Mouse (Mus musculus): ENCODE results near the gene Snrnp70. TPM values are rescaled to one million over a fixed set of nuclear protein-coding genes. Genes with fewer than 3 reads are reported as not detected.
A peak's percentile ranks its signal among the peaks of the same experiment; 100 is the strongest.

Snrnp70 gene
- total RNA-seq (2015) (105 and 107 TPM in 2 replicates), total RNA-seq (2017) (387 and 490 TPM in 2 replicates)

GRCm38 (mm10) chr7:45395578-45396336 lies at the start of gene Snrnp70:
Gene Snrnp70 (minus strand): TSS chr7:45395742.
- ATAC-seq (replicated peaks; ENCODE audit: poor library complexity), result peak; percentile 92

GRCm38 (mm10) chr7:45443526-45444420 lies 48.2 kb upstream of the Snrnp70 start:
- no peak for ATAC-seq (replicated peaks; ENCODE audit: poor library complexity)

GRCm38 (mm10) chr7:45437521-45438276 lies 42.2 kb upstream of the Snrnp70 start, which contains the start of gene Ruvbl2:
Gene Ruvbl2 (minus strand): TSS chr7:45438096.
- ATAC-seq (replicated peaks; ENCODE audit: poor library complexity), result no peak

GRCm38 (mm10) chr7:45437046-45437445 lies 41.5 kb upstream of the Snrnp70 start:
- no peak for ATAC-seq (replicated peaks; ENCODE audit: poor library complexity)

- ATAC-seq (replicated peaks; ENCODE audit: poor library complexity), result no peak
Measured at GRCm38 (mm10) chr7:45436444-45436843, 40.9 kb upstream of the Snrnp70 start.

- ATAC-seq (replicated peaks; ENCODE audit: poor library complexity), result no peak
Measured at GRCm38 (mm10) chr7:45435038-45435437, 39.5 kb upstream of the Snrnp70 start.

GRCm38 (mm10) chr7:45434203-45435015 lies 38.9 kb upstream of the Snrnp70 start, which contains the start of gene Gys1:
Gene Gys1 (plus strand): TSS chr7:45434844.
- peak; percentile 88 for ATAC-seq (replicated peaks; ENCODE audit: poor library complexity)

- ATAC-seq (replicated peaks; ENCODE audit: poor library complexity), result no peak
Measured at GRCm38 (mm10) chr7:45433835-45434202, 38.3 kb upstream of the Snrnp70 start.

GRCm38 (mm10) chr7:45426556-45426955 lies 31.0 kb upstream of the Snrnp70 start:
- ATAC-seq (replicated peaks; ENCODE audit: poor library complexity), result no peak

- ATAC-seq (replicated peaks; ENCODE audit: poor library complexity), result no peak
Measured at GRCm38 (mm10) chr7:45421194-45421593, 25.7 kb upstream of the Snrnp70 start.

GRCm38 (mm10) chr7:45420615-45420919 lies 25.0 kb upstream of the Snrnp70 start, which contains the start of gene Lhb:
Gene Lhb (plus strand): TSS chr7:45420820.
- ATAC-seq (replicated peaks; ENCODE audit: poor library complexity), result no peak

GRCm38 (mm10) chr7:45419859-45420614 lies 24.5 kb upstream of the Snrnp70 start:
- no peak for ATAC-seq (replicated peaks; ENCODE audit: poor library complexity)

- ATAC-seq (replicated peaks; ENCODE audit: poor library complexity), result no peak
Measured at GRCm38 (mm10) chr7:45417962-45418492, 22.5 kb upstream of the Snrnp70 start.

- no peak for ATAC-seq (replicated peaks; ENCODE audit: poor library complexity)
Measured at GRCm38 (mm10) chr7:45415636-45416035, 20.1 kb upstream of the Snrnp70 start.

- ATAC-seq (replicated peaks; ENCODE audit: poor library complexity), result no peak
Measured at GRCm38 (mm10) chr7:45414740-45415224, 19.2 kb upstream of the Snrnp70 start.

GRCm38 (mm10) chr7:45413864-45414739 lies 18.6 kb upstream of the Snrnp70 start:
- no peak for ATAC-seq (replicated peaks; ENCODE audit: poor library complexity)

- no peak for ATAC-seq (replicated peaks; ENCODE audit: poor library complexity)
Measured at GRCm38 (mm10) chr7:45413113-45413863, 17.7 kb upstream of the Snrnp70 start, which contains the start of gene Ntf5. Gene Ntf5 (plus strand): TSS chr7:45413695.
